14 mouse cellular contexts compared by ENCODE assay signal in the genomic region with DNA sequence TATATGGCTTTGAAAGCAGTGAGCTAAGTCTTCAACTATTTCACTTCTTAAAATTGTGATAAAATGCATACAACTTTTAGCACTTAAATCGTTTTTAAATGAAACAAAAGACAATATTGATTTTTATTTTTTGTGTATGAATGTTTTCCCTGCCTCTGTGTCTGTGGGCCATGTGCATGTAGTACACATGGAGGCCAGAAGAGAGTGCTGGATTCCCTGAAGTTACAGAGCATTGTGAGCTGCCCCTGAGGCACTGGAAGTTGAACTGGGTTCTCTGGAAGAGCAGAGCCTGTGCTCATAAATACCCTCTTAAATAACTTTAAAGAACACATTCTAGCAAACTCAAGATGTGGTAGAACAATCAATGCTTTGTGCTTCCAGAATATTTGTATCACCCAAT.
A peak's percentile ranks its signal among the peaks of the same experiment; 100 is the strongest.
DNase-seq lines count a peak whose midpoint lies in the region; ATAC-seq and TF ChIP-seq lines count a peak whose summit lies in the region.
"Had no signal": no experiment of that assay in that cellular context is flagged by ENCODE, and none has a peak within 500 bp of the region (broad histone marks: within the 10 kb centered on the region; RNA-seq: fewer than 3 reads in every experiment).

No protein-coding gene starts in this region.

- no peak overlapping the region for H3K4me3 ChIP-seq in gastrocnemius, adult 2 months
- H3K4me3 ChIP-seq: erythroblast, embryonic 14.5 days; heart, embryonic 13.5 days; limb, embryonic 12.5 days; lung, embryonic 15.5 days; midbrain, embryonic 12.5 days had no signal

- no peak for DNase-seq in gastrocnemius, adult 2 months
- no peak for DNase-seq in gastrocnemius, postnatal 36 days
- DNase-seq in left cerebral cortex, postnatal 4 days, result peak; percentile 6
- DNase-seq in left cerebral cortex, adult 11 months (ENCODE audit: low spot score), result no peak
- no peak for DNase-seq in Patski (ENCODE audit: low read depth, low spot score)
- peak; percentile 0 for DNase-seq in embryo, embryonic 9.5 days (ENCODE audit: extremely low spot score)
- no peak for DNase-seq in testis, postnatal 14 days (ENCODE audit: low spot score)
- no peak for DNase-seq in spleen, postnatal 36 days (ENCODE audit: low spot score in 2 of 2)

- intact Hi-C loops in gastrocnemius, adult 2 months (cut with DNase I), result loop anchor here (5.0 kb wide), 1 partner anchor 1378 kb away; no protein-coding TSS in a partner anchor
- intact Hi-C loops in gastrocnemius, postnatal 36 days (cut with DNase I), result loop anchor here (10.0 kb wide), 1 partner anchor 1380 kb away; no protein-coding TSS in a partner anchor
- intact Hi-C loops in left cerebral cortex, postnatal 4 days (cut with DNase I), result loop anchor here (5.0 kb wide), 1 partner anchor 1208 kb away; no protein-coding TSS in a partner anchor

- no peak overlapping the region for H3K27ac ChIP-seq in gastrocnemius, adult 2 months
- H3K27ac ChIP-seq: heart, embryonic 13.5 days; hindbrain, embryonic 14.5 days; limb, embryonic 12.5 days; lung, embryonic 15.5 days; midbrain, embryonic 12.5 days had no signal

- peaks cover 27% of the 10 kb centered on the region for H3K27me3 ChIP-seq in Patski
- H3K27me3 ChIP-seq: heart, embryonic 13.5 days; limb, embryonic 12.5 days; lung, embryonic 15.5 days; midbrain, embryonic 12.5 days had no signal

- POLR2A ChIA-PET in Patski (lab: Charles Lee), result no interaction called here

- no peak for ATAC-seq in Patski

- TF ChIP-seq CTCF in gastrocnemius, adult 2 months (IDR thresholded peaks at IDR 0.05), result peak; percentile 11; the same call in 1 of the 2 replicates
- TF ChIP-seq CTCF in Patski (IDR thresholded peaks at IDR 0.05), result peak; percentile 44

- CTCF ChIA-PET in Patski (lab: Charles Lee), result no interaction called here

- in situ Hi-C loops in Patski (cut with MboI; ENCODE audit: low pct_unique_long_range_greater_than_20kb), result loop anchor here (10.0 kb wide), 3 partner anchors 1210 to 1610 kb away; no protein-coding TSS in a partner anchor

Comparison
In these comparisons a context has a peak if more than half of its experiments do, and no peak if none do; other contexts are left out.
1. DNase-seq: peak in left cerebral cortex, postnatal 4 days (single experiment) and embryo, embryonic 9.5 days (single experiment); none in gastrocnemius, adult 2 months (single experiment), gastrocnemius, postnatal 36 days (0 of 2), left cerebral cortex, adult 11 months (single experiment), Patski (single experiment), testis, postnatal 14 days (single experiment) and spleen, postnatal 36 days (0 of 2).